Mouse (Mus musculus) A20 (cell line): ENCODE results near the gene Pum3.

ENCODE experiments used
- DNase-seq: peaks from one replicate; pipeline ENCODE4 v3.0.0-alpha.2; 2011; ENCODE audit warnings: low read depth, low spot score

Gene Pum3

DNA sequence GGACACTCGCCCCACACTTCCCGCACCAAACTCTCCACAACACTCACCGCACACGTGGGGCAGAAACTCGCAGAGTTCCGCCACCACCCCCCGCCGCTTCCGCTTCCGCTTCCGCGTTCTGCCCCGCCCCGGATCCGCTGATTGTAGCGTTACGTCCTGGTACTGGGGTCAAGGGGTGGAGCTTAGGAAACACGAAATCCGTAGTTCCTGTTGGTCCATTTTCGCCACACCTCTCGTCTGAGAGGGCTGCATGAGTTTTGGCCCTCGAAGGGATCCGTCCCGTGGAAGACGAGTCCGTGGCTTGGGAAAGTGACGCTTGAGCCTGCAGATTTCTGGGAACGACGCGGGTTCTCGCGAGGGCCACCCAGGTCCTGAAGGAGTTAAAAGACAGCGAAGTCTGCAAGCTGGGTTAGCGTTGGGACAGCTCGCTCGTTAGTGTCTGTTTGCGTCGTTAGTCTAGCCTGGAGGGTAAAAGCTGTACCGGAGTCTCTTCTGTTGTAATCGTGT is at the start of gene Pum3:
TSS of gene Pum3 (minus strand) at position 81 of the 507 bp plus-strand sequence.
- peak; percentile 97 for DNase-seq

DNA sequence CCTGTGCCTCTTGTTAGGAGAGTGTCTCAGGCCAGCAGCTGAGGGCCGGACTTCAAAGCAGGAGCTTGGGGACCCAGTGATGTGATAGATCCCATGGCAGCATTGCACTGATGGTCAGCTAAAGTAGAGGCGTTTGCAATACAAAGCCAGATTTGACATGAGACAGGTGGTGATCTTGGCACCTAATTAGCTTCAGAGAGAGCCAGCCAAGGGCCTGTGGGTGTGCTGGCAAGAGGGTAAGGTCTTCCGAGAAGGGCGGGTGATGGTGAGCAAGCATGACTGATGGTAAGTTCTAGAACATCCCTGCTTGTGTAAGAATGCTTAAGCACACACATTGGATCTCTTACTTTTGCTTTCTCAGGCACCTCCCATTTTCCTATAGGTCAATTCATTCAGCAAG is 37.1 kb upstream of the Pum3 start:
- no peak for DNase-seq

DNA sequence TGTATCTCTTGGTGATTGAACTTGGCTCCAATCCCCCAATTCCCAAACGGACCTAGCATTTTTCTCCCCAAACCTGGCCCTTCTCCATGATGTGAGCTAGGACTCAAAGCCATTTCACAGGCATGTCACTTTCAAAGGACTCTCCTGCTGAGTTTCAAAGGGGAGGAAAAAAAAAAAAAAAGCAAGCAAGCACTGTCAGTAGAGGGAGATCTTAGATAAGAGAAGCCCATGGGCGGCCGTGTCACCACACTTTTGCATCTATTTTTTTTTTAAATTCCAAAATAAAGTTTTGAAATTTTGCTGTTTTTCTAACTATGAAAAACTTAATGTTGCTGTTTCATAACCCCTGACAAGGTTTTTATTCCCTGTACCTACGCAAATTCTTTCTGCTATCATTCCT is 33.0 kb upstream of the Pum3 start:
- no peak for DNase-seq

DNA sequence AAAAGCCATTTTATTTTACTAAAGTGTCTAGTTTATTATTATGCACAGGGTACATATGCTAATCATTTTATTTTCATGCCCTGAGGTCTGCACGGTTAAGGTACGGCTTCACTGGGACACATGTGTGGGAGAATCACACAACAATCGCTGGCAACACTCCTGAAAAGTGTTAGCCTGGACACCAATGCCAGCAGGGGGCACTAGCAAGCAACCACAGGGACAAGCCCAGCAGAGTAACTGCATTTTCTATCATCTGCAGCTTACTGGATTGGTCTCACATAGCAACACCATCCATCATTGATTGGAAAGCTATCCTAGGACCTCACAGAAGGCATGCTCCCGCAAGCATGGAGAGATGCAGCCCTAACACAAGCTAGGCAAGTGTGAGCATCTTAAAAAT is 20.8 kb upstream of the Pum3 start:
- peak; percentile 62 for DNase-seq

DNA sequence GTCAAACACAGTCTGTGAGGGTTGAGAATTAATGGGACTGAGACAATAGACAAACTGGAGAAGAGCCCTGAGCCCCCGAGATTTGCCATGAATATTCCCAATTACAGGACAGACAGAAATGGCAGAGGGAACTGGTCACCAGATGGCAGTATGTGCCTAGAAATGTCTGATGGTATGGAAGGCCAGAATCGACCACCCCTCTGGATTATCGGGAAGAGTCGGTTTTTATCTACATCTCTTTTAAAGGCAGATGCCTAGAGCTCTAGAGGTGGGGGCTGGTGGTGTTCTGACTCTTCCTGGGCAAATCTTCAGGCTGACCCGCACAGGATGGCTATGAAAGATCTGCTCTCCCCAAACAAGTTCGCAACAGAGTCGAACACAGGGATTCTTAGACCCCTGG is 17.9 kb upstream of the Pum3 start:
- no peak for DNase-seq

DNA sequence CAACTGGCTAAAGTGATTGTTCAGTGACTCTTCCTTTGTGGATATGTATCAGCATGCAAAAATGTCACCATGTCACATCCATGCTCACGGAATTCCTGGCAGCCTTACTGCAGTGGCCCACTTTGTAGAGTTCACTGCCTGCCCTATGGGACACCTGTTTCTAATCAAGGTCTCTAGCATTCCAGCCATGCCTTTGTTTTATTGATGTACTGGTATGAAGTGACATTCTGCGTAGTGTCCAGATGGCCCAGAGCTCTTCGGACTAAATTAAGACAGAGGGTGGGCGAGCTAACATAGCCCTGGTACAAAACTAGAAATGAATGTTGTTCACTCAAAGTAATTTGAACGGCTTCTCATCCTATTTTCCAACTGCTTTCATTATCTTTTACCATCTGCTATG is 11.5 kb upstream of the Pum3 start:
- no peak for DNase-seq

DNA sequence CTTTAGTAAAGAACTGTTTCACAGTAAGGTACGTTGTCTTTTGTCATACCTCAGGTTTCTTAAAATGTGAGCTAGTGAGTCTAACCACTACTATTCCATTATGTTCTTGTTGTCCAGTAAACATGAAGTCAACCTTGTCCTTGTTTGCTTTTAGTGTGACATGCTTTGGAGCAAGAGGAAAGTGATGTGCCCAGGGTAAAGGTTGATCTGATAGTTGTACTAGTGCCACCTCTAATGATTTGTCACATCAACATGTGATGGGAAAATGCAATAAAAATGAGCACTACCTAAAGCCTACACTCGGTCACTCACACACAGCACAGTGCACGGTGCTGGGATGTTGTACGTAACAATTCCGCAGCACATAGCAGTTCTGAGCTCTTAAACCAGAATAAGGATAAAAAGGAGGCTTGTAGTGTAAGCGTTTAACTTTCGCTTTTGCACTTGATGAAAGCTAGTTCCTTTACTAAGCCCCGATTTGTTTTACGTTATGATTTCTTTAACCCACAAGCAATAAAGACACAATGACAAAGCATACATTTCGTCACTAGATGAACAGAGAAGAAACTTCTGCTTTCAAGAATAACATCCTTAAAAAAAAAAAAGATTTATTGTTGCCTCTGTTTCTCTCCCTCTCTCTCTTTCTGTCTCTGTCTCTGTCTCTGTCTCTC is 8.5 kb upstream of the Pum3 start:
- DNase-seq, result no peak

DNA sequence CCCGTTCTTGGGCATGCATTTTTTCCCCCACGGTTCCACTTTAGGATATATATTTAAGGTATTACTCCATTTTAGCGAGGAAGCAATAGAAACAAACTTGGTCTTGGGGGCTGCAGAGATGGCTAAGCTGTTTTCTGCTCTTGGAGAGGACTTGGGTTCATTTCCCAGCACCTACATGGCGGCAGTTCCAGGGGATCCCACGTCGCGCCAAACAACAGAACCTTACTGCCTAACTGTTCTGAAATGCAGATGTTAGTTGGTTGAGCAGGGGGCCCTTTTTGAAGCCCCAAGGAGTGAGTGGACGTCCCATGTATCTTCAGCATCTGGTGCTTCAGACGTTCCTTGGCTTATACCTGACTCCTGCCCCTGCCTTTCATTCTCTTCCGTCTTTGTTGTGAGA is 781 bp upstream of the Pum3 start:
- DNase-seq, result peak; percentile 38

DNA sequence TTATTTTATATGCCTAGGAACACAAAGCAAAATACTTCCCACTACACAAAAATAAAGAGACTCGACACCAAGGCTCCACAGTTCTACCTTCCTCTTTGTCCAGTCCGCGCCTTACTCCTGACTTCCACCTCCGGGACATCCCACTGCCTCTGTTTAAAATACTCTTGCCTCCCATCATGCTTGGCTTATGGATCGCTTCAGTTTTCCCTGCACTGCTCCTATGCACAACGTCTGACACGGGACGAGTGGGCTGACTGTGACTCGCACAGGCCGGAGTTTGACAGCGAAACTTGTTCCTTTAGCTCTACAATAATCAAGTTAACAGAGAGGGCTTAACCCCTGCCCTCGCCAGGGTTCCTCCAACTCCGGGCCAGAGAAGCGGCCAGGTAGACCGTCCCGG is 344 bp downstream of the Pum3 start:
- DNase-seq, result no peak

DNA sequence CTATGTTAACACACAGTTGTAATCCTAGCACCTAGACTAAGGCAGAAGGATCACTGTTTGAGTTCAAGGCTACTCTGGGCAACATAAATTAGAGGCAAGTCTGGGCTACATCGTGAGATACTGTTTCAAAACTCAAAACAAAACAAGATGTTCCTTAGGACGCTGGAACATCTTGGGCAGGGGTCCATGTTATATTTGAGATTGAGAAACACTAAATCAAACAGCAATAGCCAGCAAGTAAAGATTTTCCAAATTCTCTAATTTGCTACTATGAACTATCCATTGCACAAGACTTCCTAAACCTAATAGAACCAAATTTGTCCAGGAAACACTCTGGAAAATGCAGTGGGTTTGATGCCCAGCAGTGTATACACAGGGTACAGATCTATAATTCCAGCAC is 1.8 kb downstream of the Pum3 start:
- DNase-seq, result no peak

DNA sequence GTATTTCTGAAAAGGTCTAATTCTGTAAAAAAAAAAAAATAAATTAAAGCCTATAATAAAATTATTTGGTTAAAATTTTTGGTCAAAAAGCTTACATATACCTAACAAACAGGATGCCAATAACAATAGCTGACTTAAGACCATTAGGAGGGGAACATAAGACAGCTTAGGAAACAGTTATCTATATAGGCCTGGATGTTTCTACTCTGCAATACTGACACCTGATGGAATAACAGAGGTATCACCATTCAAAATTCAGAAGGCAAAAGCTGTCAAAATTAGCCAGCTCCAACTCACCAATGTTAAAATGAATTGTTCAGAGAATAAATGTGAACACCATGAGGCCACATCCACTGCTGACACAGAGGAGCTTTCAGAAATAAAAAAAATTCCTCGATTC is 3.2 kb downstream of the Pum3 start:
- DNase-seq, result no peak

DNA sequence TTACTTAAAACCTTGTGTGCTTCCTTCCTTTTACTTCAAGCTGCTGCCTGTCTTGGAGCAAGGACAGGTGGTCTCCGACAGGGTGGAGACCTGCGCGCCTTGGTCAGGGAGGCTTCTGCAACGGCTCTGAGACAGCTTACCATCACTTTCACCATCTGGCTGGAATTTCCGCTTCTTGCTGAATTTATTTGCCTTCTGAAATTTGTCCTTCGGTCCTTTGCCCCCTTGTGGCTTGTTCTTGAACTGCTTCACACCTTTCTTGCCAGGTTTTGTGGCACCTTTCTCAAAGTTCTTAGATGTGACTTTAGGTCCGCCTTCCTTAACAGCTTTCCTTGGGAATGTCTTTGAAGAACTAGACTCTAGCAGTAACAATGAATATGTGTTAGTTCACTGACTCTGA is 4.0 kb downstream of the Pum3 start:
- peak; percentile 40 for DNase-seq

DNA sequence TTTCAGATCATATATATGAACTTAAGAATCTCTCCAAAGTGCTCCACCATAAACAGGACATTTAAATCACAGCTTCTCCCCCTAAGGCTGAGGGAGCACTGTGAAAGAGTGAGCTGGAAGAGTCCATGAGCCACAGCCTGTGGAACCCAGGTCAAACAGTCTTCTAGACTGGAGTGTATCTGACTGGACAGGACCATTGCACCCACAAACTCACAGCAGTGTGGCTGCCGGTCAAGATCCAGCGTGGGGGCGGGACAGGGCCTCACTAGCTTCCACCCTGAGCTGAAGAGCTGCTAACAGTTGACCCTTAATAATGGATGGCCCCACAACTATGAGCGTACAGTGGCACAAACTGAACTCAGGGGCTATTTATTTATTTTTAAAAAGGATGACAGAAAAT is 12.2 kb downstream of the Pum3 start:
- DNase-seq, result no peak

DNA sequence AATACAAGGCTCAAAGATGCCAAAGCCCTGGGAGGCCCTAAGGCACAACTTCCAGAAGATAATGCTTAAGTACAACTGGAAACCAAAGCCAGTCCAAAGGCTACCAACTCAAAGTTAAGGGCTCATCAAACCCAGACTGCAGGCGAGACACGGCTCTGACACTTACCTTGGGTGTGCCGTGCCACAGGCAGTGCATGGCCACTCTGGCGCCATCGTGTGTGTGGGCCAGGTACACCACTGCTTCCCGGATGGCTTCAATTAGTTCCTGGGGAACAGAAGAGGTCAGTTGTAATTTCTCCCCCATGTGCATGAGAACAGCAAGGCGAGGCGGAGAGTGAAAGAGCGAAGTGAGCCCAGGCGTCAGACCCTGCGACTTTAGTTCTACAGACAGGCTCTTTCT is 13.1 kb downstream of the Pum3 start:
- no peak for DNase-seq

DNA sequence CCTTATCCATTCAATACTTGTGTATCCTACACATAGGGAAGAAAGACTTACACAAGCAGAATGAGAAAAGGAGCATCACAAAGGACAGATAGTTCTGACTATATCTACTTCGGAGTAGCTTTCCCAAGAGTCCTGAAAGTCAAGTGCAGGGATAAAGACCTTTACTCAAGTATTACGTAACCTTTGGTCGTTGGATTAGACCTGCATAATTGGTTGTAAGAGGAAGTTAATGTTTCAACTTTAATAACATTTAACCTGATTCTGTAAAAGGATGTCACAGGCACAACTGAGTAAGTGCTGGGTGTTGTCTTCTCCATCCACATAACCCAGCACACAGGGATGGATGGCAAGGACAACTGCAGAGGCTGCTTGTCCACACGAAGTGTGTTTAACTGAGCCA is 18.3 kb downstream of the Pum3 start:
- no peak for DNase-seq

DNA sequence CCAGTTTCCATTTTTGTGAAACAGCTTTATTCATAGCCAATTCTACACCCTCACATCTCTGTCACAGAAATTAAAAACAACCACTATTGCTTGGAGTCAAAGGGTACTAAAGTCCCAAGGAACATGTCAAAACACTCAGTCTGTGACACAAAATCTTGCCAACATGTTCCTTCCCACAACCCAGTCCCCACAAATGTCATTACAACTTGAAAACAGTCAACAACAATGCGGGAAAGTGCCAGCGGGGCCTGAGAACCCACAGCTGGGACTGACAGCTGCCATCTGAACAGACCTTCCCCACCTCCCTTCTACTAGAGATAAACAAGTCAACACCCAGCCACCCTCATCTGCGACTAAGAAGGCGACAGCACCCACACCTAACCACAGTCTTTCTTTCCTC is 18.9 kb downstream of the Pum3 start:
- DNase-seq, result no peak

DNA sequence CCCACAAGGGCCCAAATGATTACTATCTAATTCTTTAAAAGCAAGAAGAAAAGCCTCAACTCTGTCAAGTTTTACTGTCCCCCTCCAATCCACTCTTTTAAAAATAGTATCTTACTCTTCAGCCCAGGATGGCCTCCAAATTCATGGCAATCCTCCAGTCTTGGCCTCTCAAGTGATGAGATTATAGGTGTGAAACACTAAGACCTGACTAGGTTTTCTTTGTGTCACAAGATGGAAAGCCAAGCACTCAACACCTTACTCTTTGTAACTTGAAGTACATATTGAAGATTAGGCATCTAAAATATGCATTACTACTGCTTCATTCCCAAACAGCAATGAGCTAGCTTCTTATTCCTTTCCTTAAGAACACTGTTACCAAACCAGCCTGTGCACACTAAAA is 19.8 kb downstream of the Pum3 start:
- no peak for DNase-seq

DNA sequence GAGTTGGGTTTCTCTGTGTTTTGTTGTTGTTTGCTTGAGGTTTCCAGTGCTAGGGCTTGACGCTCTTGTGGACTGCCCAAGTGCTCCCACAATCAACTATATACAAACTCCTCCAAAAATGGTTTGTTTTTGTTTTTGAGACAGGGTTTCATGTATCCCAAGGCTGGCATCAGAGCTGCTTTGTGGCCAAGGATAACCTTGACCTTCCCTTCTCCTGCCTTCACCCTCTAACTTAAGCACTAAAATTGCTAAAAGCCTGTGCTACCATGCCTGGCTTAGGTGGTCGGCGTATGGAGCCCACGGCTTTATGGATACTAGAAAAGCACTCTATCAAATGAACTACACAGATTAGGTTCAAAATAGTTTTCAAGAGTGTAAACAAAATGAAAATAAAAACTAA is 20.4 kb downstream of the Pum3 start:
- DNase-seq, result no peak

DNA sequence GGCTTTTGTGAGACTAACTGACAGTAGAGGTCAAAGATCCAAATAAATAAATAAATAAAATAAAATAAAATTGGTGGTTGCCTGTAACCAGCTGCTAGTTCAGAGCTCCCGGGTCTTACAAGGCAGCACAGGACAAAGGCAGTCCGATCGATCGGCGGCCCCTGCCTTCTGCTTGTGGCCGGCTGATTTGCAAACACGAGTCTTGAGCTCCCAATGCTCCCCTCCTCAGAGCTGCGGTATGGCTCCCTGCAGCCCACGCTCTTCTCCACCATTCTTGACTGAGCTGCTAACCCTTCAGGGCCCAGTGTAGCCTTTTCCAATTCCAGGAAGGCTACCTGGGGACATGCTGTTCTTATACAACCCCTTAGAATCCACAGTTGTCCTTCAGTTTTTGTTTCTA is 31.8 kb downstream of the Pum3 start:
- no peak for DNase-seq

DNA sequence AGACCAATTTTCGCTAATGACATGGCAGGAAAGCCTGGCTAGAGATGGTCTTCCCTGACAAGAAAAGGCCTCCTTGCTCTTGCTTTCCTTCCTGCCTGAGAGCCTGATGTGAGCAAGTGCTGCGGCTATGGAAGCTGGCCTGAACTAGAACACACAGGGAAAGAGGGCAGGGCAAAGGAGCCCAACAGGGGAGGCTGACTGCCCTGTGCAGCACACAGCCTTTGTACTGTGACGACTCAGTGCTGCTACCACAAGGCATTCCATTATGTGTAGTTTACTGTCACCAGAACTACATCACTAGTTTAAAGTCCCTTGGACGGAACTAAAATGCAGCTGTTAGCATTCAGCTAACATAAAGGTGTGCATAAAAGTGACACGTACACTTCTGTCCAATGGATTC is 32.4 kb downstream of the Pum3 start:
- no peak for DNase-seq

DNA sequence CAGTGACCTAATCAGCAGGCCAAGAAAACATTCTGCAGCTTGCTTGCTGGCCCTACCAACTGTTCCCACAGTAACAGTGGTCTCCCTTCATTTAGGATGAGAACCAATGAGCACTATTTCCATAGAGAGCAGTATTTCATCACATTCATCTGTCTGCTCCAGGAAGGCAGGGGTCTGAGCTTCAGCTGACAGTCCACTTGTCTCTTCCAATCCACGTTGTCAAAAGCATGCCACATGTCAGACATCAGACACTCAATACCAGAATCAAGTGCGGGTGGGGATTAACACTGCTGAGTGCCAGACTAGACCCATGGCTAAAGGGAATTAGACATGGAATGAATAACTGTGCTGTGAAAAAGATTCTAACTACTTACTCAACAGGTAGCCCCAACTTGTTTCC is 32.9 kb downstream of the Pum3 start:
- DNase-seq, result no peak

DNA sequence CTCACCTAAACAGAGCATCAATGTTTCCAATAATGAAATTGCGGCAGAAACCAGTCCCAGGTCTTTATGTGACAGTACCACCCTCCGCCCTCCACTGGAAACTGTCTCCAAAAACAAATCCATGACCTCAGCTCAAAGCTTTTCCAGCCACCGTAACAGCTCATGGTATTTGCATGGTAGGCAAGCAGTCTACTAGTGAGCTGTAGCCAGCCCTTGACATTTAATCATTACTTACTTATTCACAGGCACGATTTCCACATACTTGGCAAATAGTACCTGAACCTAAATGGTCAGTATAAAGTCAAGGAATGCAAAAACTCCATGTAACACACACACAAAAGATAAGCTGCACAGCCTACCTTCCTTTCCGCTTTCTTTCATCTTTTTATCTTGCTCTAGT is 33.7 kb downstream of the Pum3 start:
- DNase-seq, result no peak

DNA sequence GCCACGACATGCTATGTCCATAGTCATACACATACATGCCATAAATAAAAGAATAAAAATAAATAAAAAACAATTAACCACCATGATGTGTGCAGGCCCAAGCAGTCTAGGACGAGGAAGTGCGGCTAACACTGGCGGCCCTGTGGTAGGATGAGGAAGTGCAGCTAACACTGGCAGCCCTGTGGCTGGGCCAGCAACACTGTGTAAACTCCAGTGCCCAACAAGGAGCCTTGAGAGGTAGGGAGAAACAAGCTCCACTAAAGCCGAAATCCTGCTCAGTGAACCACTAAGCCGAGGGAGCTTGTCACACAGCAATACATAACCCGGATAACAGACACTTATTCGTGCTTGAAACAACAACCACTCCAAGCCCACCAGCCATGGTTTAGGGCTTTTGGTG is 34.1 kb downstream of the Pum3 start:
- peak; percentile 17 for DNase-seq

DNA sequence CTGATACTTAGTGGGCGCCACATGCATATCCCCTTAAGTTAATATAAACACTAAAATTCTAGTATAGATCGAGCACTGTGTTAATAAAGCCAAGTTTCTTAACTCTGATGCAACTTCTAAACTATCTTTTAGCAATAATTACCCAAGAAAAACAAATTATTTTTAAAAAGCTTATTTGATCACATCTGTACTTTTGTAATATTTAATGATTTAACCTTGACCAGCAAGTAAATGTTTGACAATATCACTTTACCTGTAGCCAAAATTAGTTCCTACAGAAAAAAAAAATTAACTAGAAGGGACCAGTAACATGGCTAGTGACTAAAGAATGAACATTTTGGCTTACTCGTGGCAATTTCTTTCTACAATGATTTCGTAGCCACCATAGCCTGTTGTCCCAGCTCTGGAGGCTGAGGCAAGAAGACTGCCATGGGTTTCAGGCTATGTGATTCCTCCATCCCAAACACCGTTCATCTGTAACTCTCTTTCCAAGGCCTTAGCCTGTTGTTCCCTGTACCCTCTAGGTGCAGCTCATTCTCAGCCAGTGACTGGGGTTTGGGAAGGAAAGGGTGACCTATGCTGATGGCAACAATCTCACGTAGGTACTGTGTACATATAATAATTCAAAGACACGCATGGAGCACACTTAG is 35.2 kb downstream of the Pum3 start:
- no peak for DNase-seq
